Mouse (Mus musculus): ENCODE data around the gene D17H6S53E. TPM values are rescaled to one million over a fixed set of nuclear protein-coding genes. Genes with fewer than 3 reads are reported as not detected.
"Not testable (repeated sequence)": the region's sequence is repeated elsewhere in the genome, so short reads cannot be mapped to it uniquely, and the experiment has no call there.

Gene D17H6S53E
- total RNA-seq, 2 experiments from 2014 or later, result 27.0 to 27.3 TPM

GRCm38 (mm10) chr17:35100196-35100765 lies 25.9 kb upstream of the D17H6S53E start:
- DNase-seq (ENCODE audit: extremely low spot score in 1 of 2, low spot score in 1 of 2), result no peak

- DNase-seq (ENCODE audit: extremely low spot score in 1 of 2, low spot score in 1 of 2), result no peak
Measured at GRCm38 (mm10) chr17:35101161-35101560, 25.0 kb upstream of the D17H6S53E start.

GRCm38 (mm10) chr17:35102299-35102698 lies 23.9 kb upstream of the D17H6S53E start:
- no peak for DNase-seq (ENCODE audit: extremely low spot score in 1 of 2, low spot score in 1 of 2)

- no peak for DNase-seq (ENCODE audit: extremely low spot score in 1 of 2, low spot score in 1 of 2)
Measured at GRCm38 (mm10) chr17:35103221-35103690, 22.9 kb upstream of the D17H6S53E start.

GRCm38 (mm10) chr17:35104079-35104478 lies 22.1 kb upstream of the D17H6S53E start:
- DNase-seq (ENCODE audit: extremely low spot score in 1 of 2, low spot score in 1 of 2), result no peak

GRCm38 (mm10) chr17:35104754-35105153 lies 21.4 kb upstream of the D17H6S53E start:
- DNase-seq (ENCODE audit: extremely low spot score in 1 of 2, low spot score in 1 of 2), result no peak

- peak in 1 of 2 experiments; percentile 34 for DNase-seq (ENCODE audit: extremely low spot score in 1 of 2, low spot score in 1 of 2)
Measured at GRCm38 (mm10) chr17:35105740-35106389, 20.3 kb upstream of the D17H6S53E start.

- DNase-seq (ENCODE audit: extremely low spot score in 1 of 2, low spot score in 1 of 2), result no peak
Measured at GRCm38 (mm10) chr17:35106522-35106921, 19.7 kb upstream of the D17H6S53E start.

- no peak for DNase-seq (ENCODE audit: extremely low spot score in 1 of 2, low spot score in 1 of 2)
Measured at GRCm38 (mm10) chr17:35108097-35108496, 18.1 kb upstream of the D17H6S53E start, which contains the start of gene Ly6g5c. Ly6g5c (plus strand) TSS chr17:35108279.

GRCm38 (mm10) chr17:35111774-35112173 lies 14.4 kb upstream of the D17H6S53E start:
- DNase-seq (ENCODE audit: extremely low spot score in 1 of 2, low spot score in 1 of 2), result no peak

GRCm38 (mm10) chr17:35115046-35116019 lies 10.8 kb upstream of the D17H6S53E start, which contains the start of gene Ly6g5b:
Ly6g5b (minus strand) TSS chr17:35115428.
- no peak for DNase-seq (ENCODE audit: extremely low spot score in 1 of 2, low spot score in 1 of 2)

GRCm38 (mm10) chr17:35120745-35121142 lies 5.4 kb upstream of the D17H6S53E start:
- DNase-seq (ENCODE audit: extremely low spot score in 1 of 2, low spot score in 1 of 2), result peak in 1 of 2 experiments; percentile 15

- peak; percentile 87 to 92 for DNase-seq (ENCODE audit: extremely low spot score in 1 of 2, low spot score in 1 of 2)
Measured at GRCm38 (mm10) chr17:35121143-35121799, 4.9 kb upstream of the D17H6S53E start, which contains the start of gene Gpank1. Gpank1 (plus strand) TSS chr17:35121455.

- DNase-seq (ENCODE audit: extremely low spot score in 1 of 2, low spot score in 1 of 2), result peak; percentile 47 to 60
Measured at GRCm38 (mm10) chr17:35121871-35122303, 4.3 kb upstream of the D17H6S53E start, which contains the start of gene Csnk2b. Csnk2b (minus strand) TSS chr17:35122053.

- not testable (repeated sequence) for DNase-seq (ENCODE audit: extremely low spot score in 1 of 2, low spot score in 1 of 2)
Measured at GRCm38 (mm10) chr17:35123287-35123686, 2.9 kb upstream of the D17H6S53E start.

- not testable (repeated sequence) for DNase-seq (ENCODE audit: extremely low spot score in 1 of 2, low spot score in 1 of 2)
Measured at GRCm38 (mm10) chr17:35124261-35124896, 1.8 kb upstream of the D17H6S53E start.

GRCm38 (mm10) chr17:35125081-35125480 lies 1.1 kb upstream of the D17H6S53E start:
- no peak for DNase-seq (ENCODE audit: extremely low spot score in 1 of 2, low spot score in 1 of 2)

GRCm38 (mm10) chr17:35125578-35125977 lies 595 bp upstream of the D17H6S53E start:
- DNase-seq (ENCODE audit: extremely low spot score in 1 of 2, low spot score in 1 of 2), result no peak

GRCm38 (mm10) chr17:35127017-35127416 lies 844 bp downstream of the D17H6S53E start:
- DNase-seq (ENCODE audit: extremely low spot score in 1 of 2, low spot score in 1 of 2), result no peak
